Mouse (Mus musculus) left cerebral cortex, postnatal 14 days (tissue): Measurements from ENCODE around the gene Babam1. TPM values are rescaled to one million over a fixed set of nuclear protein-coding genes. Genes with fewer than 3 reads are reported as not detected.

Source experiments
- DNase-seq, 2 experiments: peaks; one replicate each; pipeline ENCODE4 v3.0.0; 2021 to 2022; ENCODE audit warnings: low spot score in 2 of 2, mixed read lengths in 1 of 2
- intact Hi-C: fragments of 180-260 bp; cut with DNase I; formaldehyde crosslinking; loops from one replicate; pipeline ENCODE4 v1.15.1; 2025
- total RNA-seq, 2 experiments: library from RNA; stranded (reverse); gene quantifications; 2 replicates each; pipeline ENCODE4 v1.2.3; 2021

Gene Babam1
- total RNA-seq, 2 experiments from 2014 or later = 87.1 to 91.0 TPM

DNA sequence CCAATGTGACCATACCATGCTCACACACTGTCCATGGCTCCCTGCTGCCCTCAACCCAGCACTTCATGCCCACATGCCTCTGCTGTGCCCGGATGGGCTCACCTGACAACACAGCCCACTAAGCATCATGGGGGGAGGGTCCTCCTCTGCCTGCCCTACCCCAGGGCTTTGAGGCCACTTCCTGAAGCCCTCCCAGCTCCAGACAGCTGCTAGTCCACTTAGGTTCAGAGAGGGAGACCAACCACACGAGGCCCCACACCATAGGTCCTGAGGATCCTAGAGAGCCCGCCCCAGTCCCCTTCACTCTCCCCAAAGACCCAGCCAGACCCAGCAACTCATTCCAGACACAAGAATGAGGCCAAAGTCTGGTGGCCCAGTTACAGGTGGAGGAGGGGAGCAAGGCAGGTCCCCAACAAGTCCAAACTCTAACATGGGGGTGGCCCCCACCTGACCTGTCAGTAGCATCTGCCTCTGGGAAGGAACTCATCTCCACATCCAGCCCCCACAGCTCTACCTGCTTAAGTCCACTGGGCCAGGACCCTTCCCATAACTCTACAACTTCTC is 17.1 kb upstream of the Babam1 start:
- intact Hi-C loops = loop anchor here (10.0 kb wide), 1 partner anchor 485 kb away; the partner anchor contains the start of genes Rpl18a and Slc5a5
- DNase-seq = no peak

DNA sequence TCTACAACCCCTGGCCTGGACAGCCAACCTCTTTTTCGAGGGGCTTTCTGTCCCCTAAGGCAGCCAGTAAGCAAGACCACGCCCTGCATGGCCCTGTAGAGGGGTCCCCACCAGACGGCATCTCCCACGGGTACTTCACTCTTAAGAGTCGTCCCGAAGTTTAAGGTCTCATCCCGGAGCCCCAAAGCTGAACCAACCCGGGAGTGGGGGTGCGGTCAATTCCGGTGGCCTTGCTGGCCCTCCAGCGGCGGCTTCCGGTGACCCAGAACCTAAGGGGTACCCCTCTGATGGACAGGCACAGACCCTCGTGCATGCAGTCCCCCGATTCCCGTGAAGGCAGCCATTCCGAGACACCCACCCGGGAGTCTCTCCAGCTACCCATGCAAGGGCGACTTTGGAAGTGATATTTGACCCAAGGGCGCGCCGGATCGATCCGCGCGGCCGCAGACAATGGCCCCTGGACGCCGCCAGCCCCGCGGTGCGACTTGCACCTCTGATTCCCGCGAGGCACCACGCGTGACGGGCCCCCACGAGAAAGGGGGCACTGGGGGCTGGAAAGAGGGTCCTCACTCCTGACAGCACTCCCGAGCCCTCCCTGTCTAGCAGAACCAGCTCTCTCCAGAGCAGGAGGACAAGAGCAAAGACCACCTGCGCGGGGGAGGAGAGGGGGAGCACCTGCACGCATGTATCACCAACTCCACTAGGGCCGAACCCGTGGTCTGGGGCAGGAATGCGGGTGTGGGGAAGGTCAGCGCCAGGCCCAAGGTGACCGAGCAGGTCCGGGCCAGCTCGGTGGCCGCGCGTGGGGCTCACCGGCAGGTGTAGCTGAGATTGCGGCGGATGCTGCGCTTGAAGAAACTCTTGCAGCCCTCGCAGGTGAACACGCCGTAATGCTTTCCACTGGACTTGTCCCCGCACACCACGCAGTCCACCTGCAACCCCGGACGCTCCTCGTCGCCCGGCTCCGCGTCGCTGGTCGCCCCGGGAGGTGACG is 16.2 kb upstream of the Babam1 start:
- DNase-seq = no peak
- intact Hi-C loops = no loop called here

DNA sequence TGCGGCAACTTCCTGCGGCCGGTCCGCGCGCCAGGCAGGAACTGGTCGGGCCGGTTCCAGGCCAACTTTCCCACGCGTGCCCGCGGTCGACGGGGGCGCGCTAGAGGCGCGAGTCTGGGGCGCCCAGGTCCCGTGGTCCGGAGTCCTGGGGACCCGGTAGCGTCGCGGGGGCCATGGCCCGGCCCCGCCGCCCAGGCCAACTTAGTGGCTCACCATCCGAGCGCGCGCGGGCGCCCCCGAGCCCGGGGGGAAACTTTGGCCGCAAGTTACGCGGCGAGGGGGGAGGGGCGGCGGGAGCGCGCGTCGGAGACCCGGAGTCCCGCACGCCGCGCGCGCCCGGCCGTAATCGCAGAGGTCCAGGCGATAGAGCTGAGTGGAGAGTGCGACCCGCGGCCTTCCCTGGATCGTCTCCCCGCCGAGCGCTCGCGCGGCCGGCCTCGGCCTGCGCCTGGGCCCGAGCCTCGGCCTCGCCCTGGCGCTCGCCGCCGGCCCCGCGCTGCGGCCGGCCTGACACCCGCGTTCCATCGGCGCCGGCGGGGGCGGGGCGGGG is 15.2 kb upstream of the Babam1 start, which contains the start of gene Nr2f6:
Gene Nr2f6, minus strand, starts transcription at position 540 of the 550 bp plus-strand sequence.
- intact Hi-C loops = no loop called here
- peak in 1 of 2 experiments; percentile 51 for DNase-seq

DNA sequence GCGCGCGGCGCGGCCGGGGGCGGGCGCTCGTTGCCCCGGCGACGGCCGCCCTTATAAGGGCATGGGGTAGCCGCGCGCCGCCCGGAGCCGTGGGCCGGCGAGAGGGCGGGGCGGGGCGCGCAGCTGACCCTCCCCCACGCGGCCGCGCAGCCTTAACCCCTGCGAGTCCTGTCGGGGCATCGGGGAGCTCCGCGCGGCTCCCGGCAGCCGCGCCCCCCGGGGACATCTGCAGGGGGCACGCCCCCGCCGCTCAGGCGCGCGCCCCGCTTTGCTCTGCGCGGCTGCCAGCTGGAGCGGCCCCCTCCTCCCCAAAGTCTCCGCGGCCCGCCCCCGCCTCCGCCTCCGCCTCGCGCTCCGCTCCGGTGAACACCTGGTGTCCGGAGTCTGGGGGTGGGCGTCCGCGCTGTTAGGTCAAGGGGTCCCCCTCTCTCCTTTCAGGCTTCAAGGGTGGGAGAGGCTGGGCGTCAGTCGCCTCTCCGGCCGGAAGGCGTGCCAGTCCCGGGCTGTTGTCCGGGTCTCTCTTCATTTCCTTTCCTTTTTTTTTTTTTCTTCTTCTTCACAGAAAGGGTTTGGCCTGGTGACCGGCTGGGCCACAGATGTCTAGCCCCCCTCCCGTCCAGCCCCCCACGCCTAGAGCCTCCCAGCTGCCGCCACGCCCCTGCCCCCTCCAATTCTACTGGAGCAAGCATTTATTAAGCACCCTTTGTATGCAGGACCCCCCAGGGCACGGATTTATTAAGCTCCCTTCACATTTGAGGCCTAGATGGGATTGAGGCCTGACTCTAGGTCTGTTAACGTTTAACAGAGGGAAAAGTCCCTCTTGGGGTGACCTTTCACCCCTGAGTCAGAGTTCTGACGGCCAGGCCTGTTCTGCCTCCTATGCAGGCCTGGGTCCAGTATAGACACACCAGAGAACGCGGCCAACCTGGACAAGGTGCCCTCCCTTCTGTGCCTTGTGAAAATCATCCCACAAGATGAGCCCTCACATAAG is 14.4 kb upstream of the Babam1 start:
- intact Hi-C loops = no loop called here
- peak; percentile 69 to 76 for DNase-seq

DNA sequence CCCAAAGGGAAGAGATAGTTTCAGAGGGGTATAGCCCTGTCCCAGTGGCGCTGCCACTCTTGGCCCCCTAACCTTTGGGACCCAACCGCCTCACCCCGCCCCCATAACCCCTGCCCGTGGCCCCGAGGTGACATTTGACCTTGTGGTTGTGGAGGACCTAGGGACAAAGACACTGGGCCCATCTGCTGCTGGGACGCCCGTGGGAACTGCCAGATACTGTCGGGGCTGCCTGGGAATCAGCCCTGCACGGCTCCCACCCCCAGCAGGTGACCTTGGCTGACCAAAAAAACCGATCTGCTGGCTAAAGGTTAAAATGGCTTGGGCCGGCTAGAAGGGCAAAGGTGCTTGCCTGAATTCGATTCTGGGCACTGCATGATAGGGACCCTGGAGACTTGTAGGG is 13.3 kb upstream of the Babam1 start:
- intact Hi-C loops = no loop called here
- DNase-seq = no peak

DNA sequence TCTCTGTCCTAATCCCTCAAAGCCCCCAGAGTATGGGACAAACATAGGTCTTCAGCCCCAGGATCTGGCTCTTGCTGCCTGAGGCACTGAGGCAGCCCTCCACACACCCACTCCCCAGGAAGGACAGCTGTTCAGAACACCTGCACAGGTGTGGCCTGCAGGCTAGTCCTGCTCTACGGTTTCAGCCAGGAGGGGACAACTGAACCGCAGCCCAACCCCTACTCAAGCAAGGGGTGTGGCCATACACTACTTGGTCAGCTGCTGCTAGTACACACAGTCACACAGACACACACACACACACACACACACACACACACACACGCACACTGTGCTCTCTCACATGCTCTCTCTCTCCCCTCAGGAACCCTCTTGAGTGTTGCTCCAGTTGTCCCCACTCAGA is 12.8 kb upstream of the Babam1 start:
- intact Hi-C loops = no loop called here
- DNase-seq = no peak

DNA sequence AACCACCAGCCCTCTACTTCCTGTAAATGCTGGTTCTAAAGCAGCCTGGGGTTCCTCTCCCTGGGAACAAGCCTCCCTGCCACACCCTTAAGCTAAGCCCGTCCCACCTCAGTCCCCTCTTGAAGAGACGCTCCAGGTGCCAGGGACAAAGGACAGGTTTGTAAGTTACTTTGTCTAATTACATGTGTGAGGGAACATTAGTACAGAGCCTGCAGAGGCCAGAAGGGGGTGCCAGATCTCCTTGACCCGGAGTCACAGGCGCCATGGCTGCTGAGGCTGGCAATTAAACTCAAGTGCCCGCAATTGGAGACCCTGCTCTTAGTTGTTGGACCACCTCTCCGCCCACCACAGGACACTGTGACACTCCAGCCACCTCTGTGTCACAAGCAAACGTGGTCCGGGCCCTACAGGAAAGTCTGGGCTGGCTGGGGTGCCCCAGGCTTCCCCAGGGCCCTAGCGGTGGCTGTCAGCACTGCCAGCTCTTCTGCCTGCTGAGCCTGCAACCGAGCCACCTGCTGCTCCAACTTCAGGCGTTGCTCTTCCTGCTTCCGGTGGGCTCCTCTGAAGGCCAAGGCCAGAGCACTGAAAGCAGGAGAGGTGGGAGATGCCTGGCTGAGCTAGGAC is 11.3 kb upstream of the Babam1 start:
- intact Hi-C loops = no loop called here
- DNase-seq = no peak

DNA sequence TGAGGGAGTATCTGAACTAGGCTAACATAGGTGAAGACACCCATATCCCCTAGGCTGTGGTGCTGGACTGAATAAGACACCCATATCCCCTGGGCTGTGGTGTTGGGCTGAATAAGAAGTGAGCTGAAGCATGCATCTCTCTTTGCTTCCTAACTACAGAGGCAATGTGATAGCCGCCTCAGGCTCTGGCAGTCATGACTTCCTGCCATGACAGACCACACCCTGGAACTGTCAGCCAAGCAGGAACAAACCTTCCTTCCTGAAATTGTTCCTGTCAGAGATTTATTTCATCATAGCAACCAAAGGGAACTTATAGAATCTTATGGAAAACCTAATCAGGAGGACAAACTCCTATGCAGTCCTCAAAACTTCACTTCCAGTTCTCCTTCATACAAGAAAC is 8.4 kb upstream of the Babam1 start:
- intact Hi-C loops = no loop called here
- DNase-seq = no peak

DNA sequence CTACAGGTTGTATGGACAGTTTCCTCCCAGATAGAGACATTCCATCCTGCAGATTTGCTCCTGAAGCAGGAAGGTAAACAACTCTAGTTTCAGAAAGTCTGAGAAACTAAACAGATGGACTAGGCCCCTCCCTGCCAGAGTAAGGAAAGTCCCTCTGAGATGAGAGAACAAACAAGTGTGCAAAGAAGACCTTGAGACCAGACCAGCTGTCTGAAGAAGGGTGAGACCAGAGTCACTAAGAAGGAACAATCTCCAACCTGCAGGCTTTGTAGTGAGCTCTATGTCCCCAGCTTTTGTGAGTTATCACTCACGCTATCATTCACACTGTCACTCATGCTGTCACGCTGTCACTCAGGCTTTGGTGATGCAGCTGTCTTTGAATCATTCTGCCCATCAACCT is 5.0 kb upstream of the Babam1 start:
- intact Hi-C loops = no loop called here
- no peak for DNase-seq

DNA sequence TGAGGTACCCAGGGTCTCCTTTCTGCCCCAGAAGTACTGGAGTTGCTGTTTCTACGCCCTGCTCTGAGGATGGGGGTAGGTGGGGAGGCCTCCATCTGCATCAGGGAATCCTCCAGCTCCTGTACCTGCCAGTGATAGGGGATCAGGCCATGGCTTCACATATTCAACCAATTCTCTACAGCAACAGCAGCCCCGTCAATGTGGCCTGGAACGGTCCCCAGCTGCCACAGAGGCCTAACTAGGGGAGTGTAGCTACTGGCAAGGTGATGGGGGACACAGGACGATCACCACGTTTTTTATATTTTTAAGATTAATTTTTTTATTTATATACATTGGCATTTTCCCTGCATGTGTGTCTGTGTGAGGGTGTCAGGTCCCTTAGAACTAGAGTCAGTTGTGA is 4.3 kb upstream of the Babam1 start:
- intact Hi-C loops = no loop called here
- DNase-seq = no peak

DNA sequence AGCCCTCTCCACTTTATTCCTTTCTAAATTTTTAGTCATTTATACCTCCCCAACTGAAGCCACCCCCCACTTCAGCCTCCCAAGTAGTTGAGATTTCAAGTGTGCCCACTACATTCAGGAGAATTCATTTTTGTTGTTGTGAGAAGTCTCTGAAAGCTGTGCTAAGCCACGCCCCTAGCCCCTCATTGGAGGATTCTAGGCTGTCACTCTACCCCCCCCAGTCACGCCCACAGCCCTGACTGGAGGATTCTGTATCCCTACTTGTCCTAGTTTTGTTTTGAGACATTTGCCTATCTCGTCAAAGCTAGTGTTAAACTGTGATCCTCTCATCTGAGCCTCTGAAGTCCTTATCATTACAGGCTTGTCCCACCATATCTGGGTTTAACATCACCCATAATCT is 3.8 kb upstream of the Babam1 start:
- intact Hi-C loops = no loop called here
- no peak for DNase-seq

DNA sequence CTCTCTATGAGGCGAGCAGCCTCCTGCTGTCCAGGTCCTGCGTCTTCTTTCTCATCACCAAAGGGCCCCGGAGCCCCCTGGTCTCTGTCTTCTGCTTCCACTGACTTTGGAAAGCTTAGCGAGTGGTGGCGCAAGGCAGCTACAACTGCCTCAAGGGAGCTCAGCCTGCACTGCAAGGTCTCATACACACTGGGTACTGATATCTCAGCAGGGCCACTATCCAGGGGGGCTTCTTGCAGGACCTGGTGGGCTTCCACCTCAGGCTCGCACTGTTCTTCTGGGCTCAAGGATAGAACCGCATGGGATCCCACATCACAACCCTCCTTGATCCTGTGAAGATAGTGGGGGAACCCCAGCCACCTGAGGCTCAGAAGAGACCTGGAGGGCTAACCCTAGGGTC is 2.2 kb upstream of the Babam1 start:
- peak in 1 of 2 experiments; percentile 2 for DNase-seq

DNA sequence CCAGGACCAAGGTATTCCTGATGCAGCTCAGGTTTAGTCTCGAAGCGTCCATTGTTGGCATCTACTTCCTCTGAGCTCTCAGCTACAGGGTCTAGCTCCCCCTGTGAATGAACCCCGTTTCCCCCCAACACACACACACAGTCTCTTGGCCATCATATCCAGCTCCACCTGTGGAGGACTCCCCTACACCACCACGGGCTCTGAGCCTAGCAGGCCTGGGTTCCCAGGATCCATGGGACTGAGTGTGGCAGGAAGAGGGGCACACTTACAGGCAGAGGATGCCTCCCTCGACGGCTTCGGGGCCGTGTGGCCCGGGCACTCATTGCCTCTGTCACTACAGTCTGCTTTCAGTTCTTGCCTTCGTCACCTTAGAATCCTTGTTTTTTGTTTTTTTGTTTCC is 1.6 kb upstream of the Babam1 start:
- no peak for DNase-seq

More for the DNA sequence above, 2.2 kb upstream of the Babam1 start:
- intact Hi-C loops = no loop called here

DNA sequence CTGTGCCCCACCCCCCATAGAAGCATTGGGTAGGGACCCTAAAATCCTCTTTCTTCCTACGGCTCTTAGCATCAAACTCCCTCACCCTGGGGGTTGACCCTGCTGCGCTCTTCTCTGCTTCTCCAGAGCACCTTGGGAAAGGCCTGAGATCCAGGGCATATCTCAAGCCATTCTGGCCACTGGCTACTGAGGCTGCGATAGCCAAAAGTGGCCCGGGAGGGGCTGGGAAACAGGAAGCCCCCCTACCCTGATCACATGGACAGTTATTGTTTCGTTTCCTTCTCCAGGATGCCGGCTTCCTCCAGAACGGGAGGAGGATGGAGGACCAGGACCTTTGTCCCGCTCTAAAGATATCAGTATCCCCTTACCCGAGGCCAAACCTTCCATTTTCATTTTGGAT is 1.0 kb upstream of the Babam1 start, which contains the start of gene Ushbp1:
Gene Ushbp1, minus strand, starts transcription at position 174 of the 400 bp plus-strand sequence.
- intact Hi-C loops = no loop called here
- no peak for DNase-seq

More for the DNA sequence above, 1.6 kb upstream of the Babam1 start:
- intact Hi-C loops = no loop called here

DNA sequence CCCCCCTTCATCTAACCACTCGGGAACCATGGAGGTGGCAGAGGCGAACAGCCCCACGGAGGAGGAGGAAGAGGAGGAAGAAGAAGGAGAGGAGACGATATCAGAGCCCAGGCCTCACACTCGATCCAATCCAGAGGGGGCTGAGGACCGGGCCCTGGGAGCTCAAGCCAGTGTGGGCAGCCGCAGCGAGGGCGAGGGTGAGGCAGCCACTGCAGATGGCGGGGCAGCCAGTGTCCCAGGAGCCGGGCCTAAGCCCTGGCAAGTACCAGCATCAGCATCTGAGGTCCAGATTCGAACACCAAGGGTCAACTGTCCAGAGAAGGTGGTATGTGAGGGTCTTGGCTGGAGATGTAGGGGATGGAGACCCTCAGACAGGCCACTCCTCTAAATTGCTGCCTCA is 1.0 kb downstream of the Babam1 start:
- DNase-seq = no peak
- intact Hi-C loops = no loop called here

DNA sequence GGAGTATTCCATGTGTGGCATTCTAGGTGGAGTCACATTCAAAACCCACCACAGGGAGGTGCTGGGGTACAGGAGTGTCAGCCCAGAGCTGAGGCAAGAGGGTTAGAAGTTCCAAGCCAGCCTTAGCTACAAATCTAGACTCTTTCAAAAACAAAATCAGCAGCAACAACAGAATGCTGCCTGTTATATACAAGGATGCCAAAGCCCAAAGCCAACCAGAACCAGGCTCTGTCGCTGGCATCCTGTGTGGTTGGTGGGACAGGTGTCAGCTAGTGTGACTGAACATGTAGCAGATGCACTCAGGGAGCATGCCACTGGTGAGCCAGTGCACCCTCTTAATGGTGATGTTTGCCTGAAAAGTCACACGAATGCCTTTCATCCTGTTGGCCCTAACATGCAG is 4.2 kb downstream of the Babam1 start:
- intact Hi-C loops = no loop called here
- no peak for DNase-seq

DNA sequence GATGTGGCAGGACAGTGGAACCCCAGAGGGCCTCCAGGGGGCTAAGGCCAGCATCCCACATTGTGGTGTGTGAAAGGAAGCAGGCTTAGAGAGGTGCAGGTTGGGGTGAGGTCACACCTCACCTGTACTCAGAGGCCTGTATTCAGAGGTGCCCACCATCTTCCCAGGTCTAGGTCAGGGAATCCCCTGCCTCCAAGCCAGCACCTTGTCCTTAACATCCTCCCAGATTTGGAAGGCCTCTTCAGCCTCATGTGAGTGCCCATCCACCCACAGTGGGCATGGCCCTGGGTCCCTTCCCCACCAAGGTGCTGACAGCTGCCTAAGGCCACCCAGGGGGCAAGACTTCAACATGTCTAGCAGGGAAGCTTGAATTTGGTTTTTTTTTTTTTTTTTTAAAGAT is 4.8 kb downstream of the Babam1 start:
- DNase-seq = no peak
- intact Hi-C loops = no loop called here

DNA sequence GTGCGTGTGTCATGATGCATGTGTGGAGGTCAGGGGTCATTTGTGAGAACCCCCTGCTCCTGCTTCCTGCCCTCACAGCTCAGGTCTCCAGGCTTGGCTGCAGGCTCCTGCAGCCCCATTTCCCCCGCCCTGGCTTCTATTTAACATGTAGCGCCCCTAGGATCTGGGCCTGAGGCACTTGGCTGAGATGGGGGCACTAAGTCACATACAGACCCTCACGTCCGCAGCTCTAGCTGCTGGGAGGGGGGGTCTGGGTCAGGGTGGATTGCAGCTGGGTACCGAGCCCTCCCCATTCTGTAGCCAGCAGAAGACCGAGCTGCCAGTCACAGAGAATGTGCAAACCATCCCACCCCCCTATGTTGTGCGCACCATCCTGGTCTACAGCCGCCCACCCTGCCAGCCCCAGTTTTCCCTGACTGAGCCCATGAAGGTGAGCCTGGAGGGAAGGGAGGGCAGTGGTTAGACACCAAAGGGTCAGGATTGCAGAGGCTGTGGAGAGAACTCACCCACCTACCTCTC is 5.8 kb downstream of the Babam1 start:
- intact Hi-C loops = no loop called here
- DNase-seq = no peak
